Mouse (Mus musculus) limb, embryonic 15.5 days (tissue): Measurements from ENCODE around the gene Pou5f2. TPM values are rescaled to one million over a fixed set of nuclear protein-coding genes. Genes with fewer than 3 reads are reported as not detected.

Experiments used
- ATAC-seq: fragments of 200-750 bp; cut with Nextera tagmentation; 2 replicates; pipeline ENCODE4 v1.8.0; 2017; ENCODE audit warnings: low read depth, moderate TSS enrichment; ENCODE audit not compliant: insufficient number of reproducible peaks, low FRiP score, low TSS enrichment
- H3K27ac ChIP-seq: fragments of 300-500 bp; sonication (generic); 2 replicates; pipeline ENCODE4 v1.5.1; 2015; ENCODE audit warnings: moderate library complexity, mild to moderate bottlenecking, inconsistent platforms
- H3K27me3 ChIP-seq: fragments of 300-500 bp; sonication (generic); 2 replicates; pipeline ENCODE4 v1.6.1; 2015; ENCODE audit warnings: inconsistent platforms
- H3K36me3 ChIP-seq: fragments of 300-500 bp; sonication (generic); 2 replicates; pipeline ENCODE4 v1.6.1; 2015; ENCODE audit warnings: inconsistent platforms
- H3K4me1 ChIP-seq: fragments of 300-500 bp; sonication (generic); 2 replicates; pipeline ENCODE4 v1.6.1; 2015; ENCODE audit warnings: inconsistent platforms
- H3K4me2 ChIP-seq: fragments of 300-500 bp; sonication (generic); 2 replicates; pipeline ENCODE4 v1.6.1; 2015; ENCODE audit warnings: mild to moderate bottlenecking, inconsistent platforms
- H3K4me3 ChIP-seq: fragments of 300-500 bp; sonication (generic); 2 replicates; pipeline ENCODE4 v1.5.1; 2015; ENCODE audit warnings: mild to moderate bottlenecking, inconsistent platforms
- H3K9ac ChIP-seq: fragments of 300-500 bp; sonication (generic); 2 replicates; pipeline ENCODE4 v1.6.1; 2015; ENCODE audit warnings: inconsistent platforms
- H3K9me3 ChIP-seq: fragments of 300-500 bp; sonication (generic); 2 replicates; pipeline ENCODE4 v1.6.1; 2016; ENCODE audit warnings: inconsistent platforms
- WGBS: fragments of 180-500 bp; shearing (Covaris S2); methylation state at CpG from one replicate; pipeline ENCODE4 v1.1.7; 2015; 5-methylcytosine and 5-hydroxymethylcytosine counted together
- polyA plus RNA-seq: library from polyadenylated mRNA; unstranded; fragments of >200 nt; fragmentation: Nextera tagmentation; extraction: Ambion mirVana; gene quantifications from 2 replicates; pipeline ENCODE4 v1.2.1, GENCODE M21; 2015

Pou5f2 gene
- 1.3 and 1.8 TPM in 2 replicates for polyA plus RNA-seq

DNA sequence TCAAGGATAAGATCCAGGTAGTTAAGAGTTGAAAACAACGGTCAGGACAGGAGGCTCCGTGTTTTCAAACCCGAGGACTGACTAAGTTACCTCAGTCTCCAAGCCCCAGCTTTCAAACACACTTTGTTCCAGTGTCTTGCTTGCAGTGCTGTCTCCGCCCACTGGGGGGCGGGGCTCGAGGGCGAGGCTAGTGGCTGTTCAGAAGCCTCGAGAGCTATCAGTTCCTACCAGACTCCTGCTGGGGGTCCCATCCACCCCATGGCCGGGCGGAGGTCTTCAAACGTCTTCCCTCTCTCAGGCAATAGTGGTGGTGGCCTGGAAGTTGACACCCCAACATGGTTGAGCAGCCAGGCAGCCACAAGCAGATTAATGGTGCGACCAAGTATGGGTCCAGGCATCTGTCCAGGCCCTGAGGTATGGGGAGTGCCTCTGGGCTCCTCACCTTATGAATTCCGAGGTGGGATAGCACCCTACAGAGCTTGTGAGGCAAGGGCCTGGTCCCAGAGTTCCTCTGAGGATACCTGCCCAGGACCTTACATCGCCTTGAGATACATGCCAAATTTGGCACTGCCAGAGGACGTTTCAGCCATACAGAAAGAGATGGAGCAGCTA is at the start of gene Pou5f2:
Pou5f2 (plus strand) TSS at position 220 of the 612 bp plus-strand sequence.
- Histone ChIP-seq H3K27ac (no peak within 1 kb of the TSS), H3K27me3 (no peaks in the 10 kb centered on the region), H3K4me3 (no peak within 1 kb of the TSS), H3K4me2 (no peak within 1 kb of the TSS), H3K9me3 (no peaks in the 10 kb centered on the region), H3K36me3 (no peaks in the 10 kb centered on the region), H3K9ac (no peak within 1 kb of the TSS), H3K4me1 (peaks cover 5% of the 10 kb centered on the region; the same call in 1 of the 2 replicates)
- no peak for ATAC-seq
- 58% methylated on average over 15 of the region's 15 CpGs for WGBS

DNA sequence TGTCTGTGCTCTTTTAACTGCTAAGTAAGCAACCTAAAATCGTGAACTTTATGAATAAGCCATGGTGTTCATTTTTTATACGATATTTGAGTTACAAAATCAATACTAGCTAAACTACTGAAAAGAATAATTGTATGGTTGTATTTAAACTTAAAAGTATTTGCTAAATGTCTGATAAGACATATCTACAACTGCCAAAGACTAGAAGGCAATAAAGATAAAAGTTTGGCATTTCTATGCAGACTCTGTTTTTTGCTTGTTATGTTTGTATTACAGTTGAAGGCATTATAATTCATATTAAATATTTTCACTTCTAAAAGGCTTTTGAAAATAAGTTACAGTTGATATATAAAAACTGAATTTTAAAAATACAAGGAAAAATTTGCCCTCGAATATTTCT is 48.5 kb upstream of the Pou5f2 start:
- Histone ChIP-seq H3K9me3 (no peaks in the 10 kb centered on the region), H3K27me3 (no peaks in the 10 kb centered on the region), H3K36me3 (no peaks in the 10 kb centered on the region), H3K4me2 (no peak overlapping the region), H3K9ac (no peak overlapping the region), H3K4me1 (no peaks in the 10 kb centered on the region), H3K27ac (no peak overlapping the region), H3K4me3 (no peak overlapping the region)
- no peak for ATAC-seq
- WGBS, result 72% methylated on average over 3 of the region's 3 CpGs

- Histone ChIP-seq H3K36me3 (no peaks in the 10 kb centered on the region), H3K4me1 (no peaks in the 10 kb centered on the region), H3K27ac (no peak overlapping the region), H3K9ac (no peak overlapping the region), H3K27me3 (no peaks in the 10 kb centered on the region), H3K4me2 (no peak overlapping the region), H3K4me3 (no peak overlapping the region), H3K9me3 (no peaks in the 10 kb centered on the region)
- WGBS, result 87% methylated on average over 1 of the region's 1 CpGs
- no peak for ATAC-seq
Measured at GRCm38 (mm10) chr13:77977121-77977520, 47.6 kb upstream of the Pou5f2 start.

- H3K4me3 ChIP-seq, result no peak overlapping the region
- ATAC-seq, result no peak
- no peaks in the 10 kb centered on the region for H3K27me3 ChIP-seq
- WGBS, result 27% methylated on average over 5 of the region's 5 CpGs
- no peaks in the 10 kb centered on the region for H3K9me3 ChIP-seq
- H3K27ac ChIP-seq, result no peak overlapping the region
- H3K4me2 ChIP-seq, result no peak overlapping the region
- no peaks in the 10 kb centered on the region for H3K36me3 ChIP-seq
- H3K9ac ChIP-seq, result no peak overlapping the region
- H3K4me1 ChIP-seq, result no peaks in the 10 kb centered on the region
Measured at GRCm38 (mm10) chr13:77982105-77982851, 42.4 kb upstream of the Pou5f2 start.

- WGBS, result 72% methylated on average over 2 of the region's 2 CpGs
- H3K9me3 ChIP-seq, result no peaks in the 10 kb centered on the region
- no peak for ATAC-seq
- H3K4me3 ChIP-seq, result no peak overlapping the region
- no peak overlapping the region for H3K4me2 ChIP-seq
- H3K9ac ChIP-seq, result no peak overlapping the region
- H3K27ac ChIP-seq, result no peak overlapping the region
- no peaks in the 10 kb centered on the region for H3K36me3 ChIP-seq
- no peaks in the 10 kb centered on the region for H3K4me1 ChIP-seq
- no peaks in the 10 kb centered on the region for H3K27me3 ChIP-seq
Measured at GRCm38 (mm10) chr13:77982852-77983202, 41.9 kb upstream of the Pou5f2 start.

DNA sequence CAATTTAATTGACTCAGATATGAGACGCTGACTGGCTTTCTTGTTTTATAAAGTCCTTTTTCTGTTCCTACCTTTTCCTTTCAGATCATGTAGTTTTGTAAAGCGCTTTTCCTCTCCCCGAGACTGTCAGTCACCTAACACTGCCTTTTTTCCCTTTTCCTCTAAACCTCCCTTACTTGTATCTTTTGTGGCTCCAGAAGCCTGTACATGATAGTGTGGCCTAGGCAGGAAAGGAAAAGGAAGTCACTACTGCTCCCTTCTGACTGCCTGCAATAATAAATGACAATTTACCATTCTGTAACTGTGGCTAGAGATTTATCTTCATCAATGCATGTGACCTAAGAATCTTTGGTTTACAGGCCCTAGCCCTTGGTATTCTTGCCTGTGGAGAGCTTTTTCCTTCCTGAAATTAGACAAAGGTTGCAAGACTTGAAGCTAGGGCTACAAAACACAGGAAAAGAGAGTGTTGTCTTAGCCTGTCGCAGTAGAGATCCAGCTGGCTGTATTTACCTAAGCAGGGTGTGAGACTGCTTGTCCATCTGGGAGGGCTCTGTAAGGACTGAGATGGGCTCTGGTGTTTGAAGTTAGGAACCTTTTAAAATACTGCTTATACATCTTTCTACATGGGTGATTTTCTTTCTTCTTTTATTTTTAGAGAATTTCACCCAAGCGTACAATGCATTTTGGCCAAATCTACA is 33.4 kb upstream of the Pou5f2 start:
- Histone ChIP-seq H3K9ac (no peak overlapping the region), H3K4me3 (no peak overlapping the region), H3K27ac (no peak overlapping the region), H3K4me2 (no peak overlapping the region), H3K27me3 (no peaks in the 10 kb centered on the region), H3K36me3 (no peaks in the 10 kb centered on the region), H3K4me1 (no peaks in the 10 kb centered on the region), H3K9me3 (no peaks in the 10 kb centered on the region)
- whole genome bisulfite sequencing, result 75% methylated on average over 5 of the region's 5 CpGs
- ATAC-seq, result no peak

DNA sequence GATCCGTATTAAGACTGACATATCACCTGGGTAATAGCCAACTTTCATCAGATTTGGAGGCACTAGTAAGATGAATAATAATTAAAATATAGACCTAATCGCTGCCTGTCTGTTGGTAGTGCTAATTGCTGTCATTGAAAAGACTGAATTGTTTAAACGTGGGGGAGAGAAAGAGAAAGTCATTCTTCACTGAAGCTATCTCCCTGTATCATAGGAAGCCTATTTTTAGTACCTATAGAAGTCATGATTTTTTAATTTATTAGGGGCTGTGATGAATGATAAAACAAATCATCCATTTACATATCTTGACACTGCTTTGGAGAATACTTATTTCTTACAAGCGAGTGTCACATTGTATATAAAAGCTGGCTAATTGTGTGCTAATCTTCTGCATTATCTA is 20.1 kb upstream of the Pou5f2 start:
- Histone ChIP-seq H3K4me3 (no peak overlapping the region), H3K9ac (no peak overlapping the region), H3K4me2 (no peak overlapping the region), H3K4me1 (no peaks in the 10 kb centered on the region), H3K27me3 (no peaks in the 10 kb centered on the region), H3K36me3 (no peaks in the 10 kb centered on the region), H3K27ac (no peak overlapping the region), H3K9me3 (no peaks in the 10 kb centered on the region)
- no peak for ATAC-seq
- 78% methylated on average over 4 of the region's 4 CpGs for WGBS

DNA sequence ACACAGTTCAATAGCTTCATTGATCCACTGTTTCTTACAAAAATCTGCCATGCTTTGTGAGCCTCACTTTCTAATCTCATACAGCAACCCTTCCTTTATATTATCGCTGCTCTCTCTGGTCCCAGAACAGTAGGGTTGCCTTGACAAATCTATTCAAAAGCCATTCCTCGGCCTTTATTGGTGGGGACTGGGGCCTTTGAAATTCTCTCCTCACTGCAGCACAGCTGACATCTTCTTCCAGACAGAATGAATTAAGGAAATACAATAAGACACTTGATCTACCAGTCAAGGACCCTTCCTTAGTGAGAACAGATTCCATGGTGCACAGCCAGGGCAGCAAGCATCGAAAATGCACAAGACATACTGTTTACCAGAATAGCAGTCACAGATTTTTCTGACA is 19.4 kb upstream of the Pou5f2 start:
- no peak overlapping the region for H3K27ac ChIP-seq
- WGBS, result 59% methylated on average over 3 of the region's 3 CpGs
- no peak overlapping the region for H3K4me3 ChIP-seq
- no peaks in the 10 kb centered on the region for H3K27me3 ChIP-seq
- no peak overlapping the region for H3K9ac ChIP-seq
- ATAC-seq, result no peak
- H3K4me2 ChIP-seq, result no peak overlapping the region
- H3K4me1 ChIP-seq, result no peaks in the 10 kb centered on the region
- no peaks in the 10 kb centered on the region for H3K36me3 ChIP-seq
- no peaks in the 10 kb centered on the region for H3K9me3 ChIP-seq

DNA sequence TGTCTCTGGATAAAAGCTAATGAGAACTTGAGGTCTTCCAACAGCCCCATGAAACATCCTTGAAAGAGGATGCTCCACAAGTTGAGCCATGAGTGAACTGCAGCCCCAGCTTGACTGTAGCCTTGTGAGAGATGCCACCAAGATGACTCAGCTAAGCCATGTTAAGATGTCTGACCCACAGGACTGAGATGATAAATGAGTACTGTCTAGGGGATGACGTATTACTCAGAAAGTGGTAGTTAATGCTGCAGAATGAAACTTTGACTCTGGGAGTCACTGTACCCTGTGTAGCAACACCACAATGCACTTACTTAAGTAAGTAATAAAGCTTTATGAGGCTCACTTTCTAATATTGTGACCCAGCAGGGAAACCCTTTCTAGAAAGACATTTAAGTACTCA is 14.5 kb upstream of the Pou5f2 start:
- Histone ChIP-seq H3K4me1 (no peaks in the 10 kb centered on the region), H3K4me3 (no peak overlapping the region), H3K36me3 (no peaks in the 10 kb centered on the region), H3K4me2 (no peak overlapping the region), H3K9me3 (no peaks in the 10 kb centered on the region), H3K9ac (no peak overlapping the region), H3K27ac (no peak overlapping the region), H3K27me3 (no peaks in the 10 kb centered on the region)
- 79% methylated on average over 1 of the region's 1 CpGs for WGBS
- ATAC-seq, result no peak

DNA sequence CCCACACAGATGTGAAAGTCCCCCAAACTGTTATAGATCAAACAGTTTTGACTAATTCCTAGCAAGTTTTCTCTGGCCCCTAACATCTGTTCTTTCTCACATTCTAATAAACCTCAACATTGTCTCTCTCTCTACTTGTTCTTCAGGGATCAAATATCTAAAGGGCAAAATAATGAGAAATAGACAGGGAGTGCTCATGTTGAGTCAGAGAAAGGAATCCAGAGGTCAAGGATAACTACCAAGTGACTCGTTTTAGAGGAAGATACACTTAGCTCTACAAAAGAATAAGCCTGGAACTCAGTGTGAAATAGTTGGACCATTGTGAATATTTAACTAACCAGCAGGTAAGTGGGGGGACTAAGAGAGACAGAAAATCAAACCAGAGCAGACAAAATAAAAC is 8.1 kb downstream of the Pou5f2 start:
- Histone ChIP-seq H3K4me3 (no peak overlapping the region), H3K9me3 (no peaks in the 10 kb centered on the region), H3K27me3 (no peaks in the 10 kb centered on the region), H3K9ac (no peak overlapping the region), H3K4me2 (no peak overlapping the region), H3K27ac (no peak overlapping the region), H3K4me1 (no peaks in the 10 kb centered on the region), H3K36me3 (no peaks in the 10 kb centered on the region)
- 34% methylated on average over 1 of the region's 1 CpGs for WGBS
- no peak for ATAC-seq

DNA sequence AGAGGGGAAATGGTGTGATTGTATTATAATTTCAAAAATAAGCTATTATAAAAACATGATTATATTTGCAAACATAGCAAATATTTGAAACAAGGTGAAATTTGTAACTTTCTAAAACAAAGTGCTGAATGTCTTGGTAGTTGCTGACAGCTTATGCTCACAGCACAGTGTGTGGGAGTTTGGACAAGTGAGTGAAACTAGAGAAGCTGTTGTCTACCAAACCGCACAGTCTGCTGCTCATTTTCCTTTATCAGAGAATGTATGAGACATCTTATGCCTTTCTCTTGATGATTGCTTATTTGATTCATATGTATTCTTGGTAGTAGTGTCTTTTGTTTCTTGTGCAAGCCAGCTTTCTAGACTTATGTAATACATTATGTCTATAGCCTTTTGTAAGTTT is 12.5 kb downstream of the Pou5f2 start:
- H3K4me1 ChIP-seq, result no peaks in the 10 kb centered on the region
- no peak overlapping the region for H3K27ac ChIP-seq
- no peak overlapping the region for H3K4me3 ChIP-seq
- no peaks in the 10 kb centered on the region for H3K27me3 ChIP-seq
- WGBS, result 63% methylated on average over 1 of the region's 1 CpGs
- no peak overlapping the region for H3K4me2 ChIP-seq
- H3K9ac ChIP-seq, result no peak overlapping the region
- no peak for ATAC-seq
- no peaks in the 10 kb centered on the region for H3K36me3 ChIP-seq
- no peaks in the 10 kb centered on the region for H3K9me3 ChIP-seq

DNA sequence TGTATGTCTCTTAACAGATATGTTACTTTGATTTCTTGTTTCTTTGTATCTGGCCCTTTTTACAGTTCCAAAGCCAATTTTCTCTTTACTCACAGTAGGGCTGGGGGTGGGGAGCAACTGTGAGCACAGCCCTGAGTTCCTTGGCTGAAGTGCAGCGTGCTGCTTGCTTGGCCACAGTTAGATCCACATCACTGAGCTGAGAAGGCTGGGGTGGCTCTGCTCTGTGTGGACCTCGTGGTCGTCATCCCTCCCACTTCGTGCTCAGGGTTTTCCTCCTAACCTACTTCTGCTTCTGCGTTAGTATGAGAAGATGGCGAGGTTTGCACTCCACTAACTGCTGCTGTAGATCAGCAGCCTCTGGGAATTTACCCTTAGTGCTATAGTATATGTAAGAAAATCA is 18.5 kb downstream of the Pou5f2 start:
- Histone ChIP-seq H3K9ac (no peak overlapping the region), H3K4me2 (no peak overlapping the region), H3K4me1 (no peaks in the 10 kb centered on the region), H3K27ac (no peak overlapping the region), H3K4me3 (no peak overlapping the region), H3K9me3 (no peaks in the 10 kb centered on the region), H3K27me3 (no peaks in the 10 kb centered on the region), H3K36me3 (no peaks in the 10 kb centered on the region)
- no peak for ATAC-seq
- 66% methylated on average over 6 of the region's 6 CpGs for WGBS
